Mouse (Mus musculus): ENCODE data around the gene Cpeb4. TPM values are rescaled to one million over a fixed set of nuclear protein-coding genes. Genes with fewer than 3 reads are reported as not detected.

Cpeb4 gene
- polyA plus RNA-seq, 1 experiment from 2014 or later = 5.9 TPM

DNA sequence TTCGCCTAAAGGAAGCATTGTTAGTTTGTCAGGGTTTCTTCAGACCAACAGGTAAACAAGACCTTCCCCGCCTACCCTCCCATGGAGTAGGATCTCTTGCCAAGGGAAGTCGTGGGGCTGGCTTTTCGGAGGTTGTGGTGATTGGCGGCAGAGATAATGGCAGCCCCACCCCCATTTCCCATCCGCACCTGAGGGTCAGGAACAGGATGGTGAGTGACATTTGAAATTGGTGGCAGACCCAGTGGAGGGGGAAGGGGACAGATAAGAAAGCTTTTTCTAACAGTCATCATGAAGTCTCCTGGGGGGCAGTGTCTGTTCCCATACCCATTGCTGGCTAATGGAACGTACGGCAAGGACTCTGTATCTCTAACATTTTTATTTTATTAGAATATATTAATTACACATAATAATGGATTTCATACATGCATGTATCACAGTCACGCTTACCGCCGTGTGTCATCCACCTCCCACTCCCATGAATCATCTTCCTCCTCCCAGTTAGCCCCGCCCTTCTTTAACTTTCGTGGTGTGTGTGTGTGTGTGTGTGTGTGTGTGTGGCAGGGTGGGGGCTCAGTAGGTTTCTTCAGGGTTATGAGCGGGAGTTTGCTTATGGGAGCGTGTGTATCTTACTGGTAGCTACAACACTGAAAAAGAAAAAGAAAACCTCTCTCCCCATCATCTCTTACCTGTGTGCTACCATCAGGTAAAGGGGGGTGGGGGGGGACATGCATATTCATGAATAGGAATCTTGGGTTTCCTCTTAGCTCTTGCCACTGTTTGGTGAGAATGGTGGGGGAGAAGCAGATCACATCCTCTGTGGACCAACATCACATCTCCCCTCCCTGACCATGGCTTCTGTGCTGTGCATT is 76.7 kb downstream of the Cpeb4 start:
- Histone ChIP-seq H3K4me2 (replicated peaks; ENCODE audit: low read depth, low read length) (peak overlapping the region; percentile 59), H3K9me3 (ENCODE audit: low read length) (no peaks in the 10 kb centered on the region), H3K36me3 (ENCODE audit: insufficient read depth, low read length) (no peaks in the 10 kb centered on the region), H3K9ac (replicated peaks; ENCODE audit: low read depth) (no peak overlapping the region), H3K4me3 (ENCODE audit: low read depth, low read length) (peak overlapping the region; percentile 39), H3K27me3 (replicated peaks; ENCODE audit: insufficient read depth, low read length) (no peaks in the 10 kb centered on the region), H3K27ac (ENCODE audit: low read length) (no peak overlapping the region), H3K4me1 (ENCODE audit: insufficient read depth, low read depth, low read length) (no peaks in the 10 kb centered on the region; the same call in 1 of the 2 replicates)
- TF ChIP-seq EP300 (IDR thresholded peaks at IDR 0.05) (no peak), CTCF (IDR thresholded peaks at IDR 0.05) (no peak)
- peak; percentile 8 for DNase-seq (ENCODE audit: low spot score)
- 10% methylated on average over 15 of the region's 15 CpGs for WGBS
- 0 out of 2 replicates have a peak, but pooled peaks have one; percentile 11 for ATAC-seq

- ATAC-seq = peak; percentile 54
- no peaks in the 10 kb centered on the region; the same call in 1 of the 2 replicates for H3K4me1 ChIP-seq (ENCODE audit: insufficient read depth, low read depth, low read length)
- peak; percentile 90 for DNase-seq (ENCODE audit: low spot score)
- no peaks in the 10 kb centered on the region for H3K27me3 ChIP-seq (replicated peaks; ENCODE audit: insufficient read depth, low read length)
- no peak overlapping the region for H3K27ac ChIP-seq (ENCODE audit: low read length)
- peak overlapping the region; percentile 39 for H3K4me3 ChIP-seq (ENCODE audit: low read depth, low read length)
- H3K36me3 ChIP-seq (ENCODE audit: insufficient read depth, low read length) = no peaks in the 10 kb centered on the region
- H3K4me2 ChIP-seq (replicated peaks; ENCODE audit: low read depth, low read length) = peak overlapping the region; percentile 59
- TF ChIP-seq CTCF (IDR thresholded peaks at IDR 0.05) = peak; percentile 83
- TF ChIP-seq EP300 (IDR thresholded peaks at IDR 0.05) = no peak
- H3K9ac ChIP-seq (replicated peaks; ENCODE audit: low read depth) = no peak overlapping the region
- under 1% methylated on average over 17 of the region's 17 CpGs for WGBS
- H3K9me3 ChIP-seq (ENCODE audit: low read length) = no peaks in the 10 kb centered on the region
These were observed 77.3 kb downstream of the Cpeb4 start for GRCm38 (mm10) chr11:31949331-31949785.

GRCm38 (mm10) chr11:31960071-31960470 is 88.1 kb downstream of the Cpeb4 start:
- no peak overlapping the region for H3K4me3 ChIP-seq (ENCODE audit: low read depth, low read length)
- H3K4me1 ChIP-seq (ENCODE audit: insufficient read depth, low read depth, low read length) = no peaks in the 10 kb centered on the region
- ATAC-seq = no peak
- H3K27ac ChIP-seq (ENCODE audit: low read length) = no peak overlapping the region
- H3K36me3 ChIP-seq (ENCODE audit: insufficient read depth, low read length) = no peaks in the 10 kb centered on the region
- H3K9me3 ChIP-seq (ENCODE audit: low read length) = no peaks in the 10 kb centered on the region
- TF ChIP-seq CTCF (IDR thresholded peaks at IDR 0.05) (no peak), EP300 (IDR thresholded peaks at IDR 0.05) (no peak)
- H3K4me2 ChIP-seq (replicated peaks; ENCODE audit: low read depth, low read length) = no peak overlapping the region
- no peaks in the 10 kb centered on the region for H3K27me3 ChIP-seq (replicated peaks; ENCODE audit: insufficient read depth, low read length)
- no peak for DNase-seq (ENCODE audit: low spot score)
- H3K9ac ChIP-seq (replicated peaks; ENCODE audit: low read depth) = no peak overlapping the region

DNA sequence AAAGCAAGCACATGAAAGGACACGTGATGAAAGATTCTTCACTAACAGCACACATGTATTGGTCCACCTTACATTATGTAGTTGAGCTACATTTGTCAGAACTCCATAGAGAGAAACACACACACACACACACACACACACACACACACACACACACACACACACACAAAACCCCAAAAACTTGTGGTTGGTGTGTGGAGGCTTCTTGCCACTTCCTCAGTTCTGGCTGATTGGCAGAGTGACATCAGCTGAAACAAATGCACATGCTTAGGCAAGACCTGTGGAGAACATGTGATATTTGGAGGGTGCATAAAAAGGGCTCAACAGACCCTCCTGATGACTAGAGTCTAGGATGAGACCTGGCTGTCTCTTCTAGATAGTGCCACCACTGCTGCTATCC is 92.0 kb downstream of the Cpeb4 start:
- Histone ChIP-seq H3K9ac (replicated peaks; ENCODE audit: low read depth) (no peak overlapping the region), H3K4me3 (ENCODE audit: low read depth, low read length) (no peak overlapping the region), H3K36me3 (ENCODE audit: insufficient read depth, low read length) (no peaks in the 10 kb centered on the region), H3K9me3 (ENCODE audit: low read length) (no peaks in the 10 kb centered on the region), H3K27ac (ENCODE audit: low read length) (no peak overlapping the region), H3K4me2 (replicated peaks; ENCODE audit: low read depth, low read length) (no peak overlapping the region), H3K4me1 (ENCODE audit: insufficient read depth, low read depth, low read length) (no peaks in the 10 kb centered on the region), H3K27me3 (replicated peaks; ENCODE audit: insufficient read depth, low read length) (no peaks in the 10 kb centered on the region)
- DNase-seq (ENCODE audit: low spot score) = no peak
- ATAC-seq = no peak
- no peak for TF ChIP-seq CTCF (IDR thresholded peaks at IDR 0.05)
- no peak for TF ChIP-seq EP300 (IDR thresholded peaks at IDR 0.05)
- WGBS = 89% methylated on average over 1 of the region's 1 CpGs

- DNase-seq (ENCODE audit: low spot score) = peak; percentile 19
These were observed 93.5 kb downstream of the Cpeb4 start, which contains the start of gene 4930524B15Rik for GRCm38 (mm10) chr11:31965256-31966134. TSS of gene 4930524B15Rik (plus strand) at chr11:31965592.

GRCm38 (mm10) chr11:31974132-31974531 is 102.1 kb downstream of the Cpeb4 start:
- ATAC-seq (no peak), DNase-seq (ENCODE audit: low spot score) (no peak)
- Histone ChIP-seq H3K36me3 (ENCODE audit: insufficient read depth, low read length) (no peaks in the 10 kb centered on the region), H3K4me2 (replicated peaks; ENCODE audit: low read depth, low read length) (no peak overlapping the region), H3K27me3 (replicated peaks; ENCODE audit: insufficient read depth, low read length) (no peaks in the 10 kb centered on the region), H3K27ac (ENCODE audit: low read length) (no peak overlapping the region), H3K4me3 (ENCODE audit: low read depth, low read length) (no peak overlapping the region), H3K4me1 (ENCODE audit: insufficient read depth, low read depth, low read length) (no peaks in the 10 kb centered on the region), H3K9ac (replicated peaks; ENCODE audit: low read depth) (no peak overlapping the region), H3K9me3 (ENCODE audit: low read length) (no peaks in the 10 kb centered on the region)
- TF ChIP-seq EP300 (IDR thresholded peaks at IDR 0.05) = no peak
- TF ChIP-seq CTCF (IDR thresholded peaks at IDR 0.05) = no peak
- 55% methylated on average over 4 of the region's 4 CpGs for WGBS

More at GRCm38 (mm10) chr11:31965256-31966134, 93.5 kb downstream of the Cpeb4 start, which contains the start of gene 4930524B15Rik:
- Histone ChIP-seq H3K4me3 (ENCODE audit: low read depth, low read length) (peak within 1 kb of the TSS; percentile 26), H3K36me3 (ENCODE audit: insufficient read depth, low read length) (no peaks in the 10 kb centered on the region), H3K9ac (replicated peaks; ENCODE audit: low read depth) (no peak within 1 kb of the TSS; the same call in 1 of the 2 replicates), H3K4me1 (ENCODE audit: insufficient read depth, low read depth, low read length) (no peaks in the 10 kb centered on the region), H3K4me2 (replicated peaks; ENCODE audit: low read depth, low read length) (peak within 1 kb of the TSS; percentile 49), H3K9me3 (ENCODE audit: low read length) (no peaks in the 10 kb centered on the region), H3K27ac (ENCODE audit: low read length) (no peak within 1 kb of the TSS), H3K27me3 (replicated peaks; ENCODE audit: insufficient read depth, low read length) (no peaks in the 10 kb centered on the region)
- WGBS = 43% methylated on average over 39 of the region's 49 CpGs
- ATAC-seq = peak; percentile 33
- TF ChIP-seq CTCF (IDR thresholded peaks at IDR 0.05) = no peak
- no peak for TF ChIP-seq EP300 (IDR thresholded peaks at IDR 0.05)
